Mouse (Mus musculus) testis, adult 2 months (tissue): ENCODE results near the gene St6galnac3.

Experiments used
- CTCF ChIP-seq: fragments of 200-500 bp; IDR thresholded peaks from 2 replicates; pipeline ENCODE4 v1.5.1; 2012; ENCODE audit warnings: low read depth, mild to moderate bottlenecking, inconsistent platforms, low read length, moderate library complexity; ENCODE audit not compliant: control insufficient read depth, insufficient read depth, insufficient replicate concordance
- POLR2A ChIP-seq: fragments of 200-500 bp; IDR thresholded peaks from 2 replicates; pipeline ENCODE4 v1.6.1; 2012; ENCODE audit warnings: low read depth, mild to moderate bottlenecking, inconsistent platforms, low read length, moderate library complexity; ENCODE audit not compliant: control insufficient read depth

GRCm38 (mm10) chr3:153739351-153739750 is 14.4 kb upstream of the St6galnac3 start:
- TF ChIP-seq POLR2A (no peak), CTCF (no peak)
